Mouse (Mus musculus): Measurements from ENCODE around the gene Draxin. TPM values are rescaled to one million over a fixed set of nuclear protein-coding genes. Genes with fewer than 3 reads are reported as not detected.
"Not testable (repeated sequence)": the region's sequence is repeated elsewhere in the genome, so short reads cannot be mapped to it uniquely, and the experiment has no call there.

The Draxin gene
- total and polyA plus RNA-seq, 2 experiments from 2014 or later: 5.0 to 29.5 TPM

DNA sequence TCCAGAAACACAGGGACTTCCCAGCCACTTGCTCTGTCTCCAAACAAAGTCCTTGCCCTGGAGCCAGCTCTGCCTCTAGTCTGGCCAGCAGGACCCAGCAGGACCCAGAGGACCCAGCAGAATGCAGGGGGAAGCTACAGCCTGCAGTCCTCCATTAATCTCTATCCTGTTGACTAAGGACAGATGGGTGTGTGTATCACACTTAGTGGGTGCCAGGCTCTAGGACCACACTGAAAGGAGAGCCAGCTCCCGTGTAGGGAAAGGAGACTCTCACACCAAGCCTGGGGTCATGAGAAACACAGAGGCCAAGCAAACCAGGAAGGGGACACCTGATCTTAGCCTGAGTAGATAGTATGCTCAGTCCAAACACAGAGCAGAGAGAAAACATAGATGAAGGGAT lies 2.3 kb downstream of the Draxin start:
- 61% methylated on average over 1 of the region's 1 CpGs for WGBS
- H3K9ac ChIP-seq (replicated peaks; ENCODE audit: low read length, poor library complexity, severe bottlenecking): no peak overlapping the region

DNA sequence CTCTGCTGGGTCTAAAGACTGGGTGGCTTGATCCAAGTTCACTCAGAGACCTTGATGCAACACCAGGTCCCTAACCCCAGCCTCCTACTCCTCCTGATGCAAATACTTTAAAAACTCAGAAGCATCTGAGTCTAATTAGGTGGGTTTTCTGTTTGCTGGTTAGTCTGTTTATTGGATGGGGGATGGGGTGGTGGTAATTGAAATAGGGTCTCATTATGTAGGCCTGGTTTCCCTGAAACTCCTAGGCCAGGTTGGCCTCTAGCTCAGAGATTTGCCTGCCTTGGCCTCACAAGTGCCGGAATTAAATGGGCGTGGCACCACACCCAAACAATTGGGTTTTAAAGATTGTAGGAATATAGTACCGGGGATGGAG lies 7.8 kb downstream of the Draxin start:
- no peak overlapping the region for H3K4me2 ChIP-seq (ENCODE audit: low read depth, low read length, poor library complexity, severe bottlenecking)
- no peak overlapping the region for H3K9ac ChIP-seq (replicated peaks; ENCODE audit: low read length, poor library complexity, severe bottlenecking)
- no peaks in the 10 kb centered on the region for H3K9me3 ChIP-seq (ENCODE audit: low read length)
- 65% methylated on average over 3 of the region's 3 CpGs for WGBS
- ATAC-seq (ENCODE audit: low FRiP score) (no peak), DNase-seq (ENCODE audit: low spot score) (no peak)
- no peaks in the 10 kb centered on the region for H3K27me3 ChIP-seq (ENCODE audit: insufficient read depth, low read length)
- TF ChIP-seq CTCF (IDR thresholded peaks at IDR 0.05): no peak
- H3K4me1 ChIP-seq (ENCODE audit: insufficient read depth, low read length): no peaks in the 10 kb centered on the region
- H3K27ac ChIP-seq (ENCODE audit: low read depth, low read length): no peak overlapping the region
- no peaks in the 10 kb centered on the region for H3K36me3 ChIP-seq (ENCODE audit: insufficient read depth, low read length)
- no peak overlapping the region for H3K4me3 ChIP-seq (ENCODE audit: low read depth, low read length)

More for the DNA sequence above, 2.3 kb downstream of the Draxin start:
- no peaks in the 10 kb centered on the region for H3K36me3 ChIP-seq (ENCODE audit: insufficient read depth, low read length)
- H3K4me3 ChIP-seq (ENCODE audit: low read depth, low read length): no peak overlapping the region
- TF ChIP-seq CTCF (IDR thresholded peaks at IDR 0.05): no peak
- ATAC-seq (ENCODE audit: low FRiP score) (no peak), DNase-seq (ENCODE audit: low spot score) (no peak)
- H3K4me2 ChIP-seq (ENCODE audit: low read depth, low read length, poor library complexity, severe bottlenecking): peak overlapping the region; percentile 91; the same call in 1 of the 2 replicates
- H3K27ac ChIP-seq (ENCODE audit: low read depth, low read length): peak overlapping the region; percentile 3; the same call in 1 of the 2 replicates
- peaks cover 5% of the 10 kb centered on the region for H3K4me1 ChIP-seq (ENCODE audit: insufficient read depth, low read length)
- no peaks in the 10 kb centered on the region for H3K27me3 ChIP-seq (ENCODE audit: insufficient read depth, low read length)
- H3K9me3 ChIP-seq (ENCODE audit: low read length): no peaks in the 10 kb centered on the region

DNA sequence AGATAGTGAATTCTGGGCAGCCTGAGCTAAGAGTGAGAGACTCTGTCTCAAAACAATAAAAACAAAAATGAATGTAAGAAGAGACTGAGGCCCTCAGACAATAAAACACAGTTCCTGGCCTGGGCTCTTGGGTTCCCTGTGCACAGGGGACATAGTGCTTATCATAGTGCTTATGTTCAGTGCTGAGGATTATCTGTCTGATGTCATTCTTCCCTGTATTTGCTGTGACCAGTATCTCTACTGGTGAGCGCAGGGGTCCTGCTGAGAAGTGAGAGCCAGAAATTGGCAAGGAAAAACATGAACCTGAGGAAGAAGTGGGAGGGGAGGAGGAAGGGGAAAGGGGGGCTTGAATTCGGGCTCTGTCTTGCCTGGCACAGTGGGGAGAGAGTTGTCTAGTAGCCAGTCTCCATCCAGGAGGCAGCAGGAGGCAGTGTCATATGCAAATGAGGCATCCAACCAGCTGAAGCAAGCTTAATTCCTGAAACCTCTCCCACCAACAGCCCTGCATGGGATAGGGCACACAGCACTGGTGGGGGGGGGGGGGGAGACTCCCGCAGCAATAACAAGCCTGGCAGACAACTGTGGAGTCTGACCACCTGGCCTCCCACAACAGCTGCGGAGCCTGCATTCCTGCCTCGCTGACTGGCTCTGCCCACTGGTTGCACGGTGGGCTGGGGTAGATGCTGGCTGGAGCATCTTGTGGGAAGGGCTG lies 8.4 kb downstream of the Draxin start:
- Histone ChIP-seq H3K4me1 (ENCODE audit: insufficient read depth, low read length) (no peaks in the 10 kb centered on the region), H3K4me3 (ENCODE audit: low read depth, low read length) (no peak overlapping the region), H3K9me3 (ENCODE audit: low read length) (no peaks in the 10 kb centered on the region), H3K4me2 (ENCODE audit: low read depth, low read length, poor library complexity, severe bottlenecking) (no peak overlapping the region), H3K27me3 (ENCODE audit: insufficient read depth, low read length) (no peaks in the 10 kb centered on the region), H3K36me3 (ENCODE audit: insufficient read depth, low read length) (no peaks in the 10 kb centered on the region), H3K27ac (ENCODE audit: low read depth, low read length) (peak overlapping the region; percentile 59; the same call in 1 of the 2 replicates), H3K9ac (replicated peaks; ENCODE audit: low read length, poor library complexity, severe bottlenecking) (no peak overlapping the region)
- peak; percentile 89 for DNase-seq (ENCODE audit: low spot score)
- no peak for TF ChIP-seq CTCF (IDR thresholded peaks at IDR 0.05)
- peak; percentile 62 for ATAC-seq (ENCODE audit: low FRiP score)
- 10% methylated on average over 6 of the region's 6 CpGs for WGBS

DNA sequence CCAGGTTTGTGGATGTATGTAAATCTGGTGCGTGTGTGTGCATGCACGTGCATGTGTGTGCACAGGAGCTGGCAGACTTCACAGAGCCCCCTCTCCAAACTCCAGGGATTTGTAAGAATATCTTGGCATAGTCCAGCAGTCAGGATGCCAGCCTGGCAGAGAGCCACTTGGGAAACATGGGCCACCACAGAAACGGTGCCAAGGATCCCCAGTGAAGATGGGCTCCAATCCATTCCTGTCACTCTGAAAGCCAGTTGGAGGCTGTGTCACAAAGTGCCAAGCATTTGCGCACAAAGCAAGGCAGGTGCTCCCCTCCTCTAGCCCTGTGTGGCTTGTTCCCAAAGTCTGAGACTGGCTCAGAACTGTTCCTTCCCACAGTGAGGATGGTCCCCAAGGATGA lies 9.1 kb downstream of the Draxin start:
- Histone ChIP-seq H3K4me3 (ENCODE audit: low read depth, low read length) (no peak overlapping the region), H3K36me3 (ENCODE audit: insufficient read depth, low read length) (no peaks in the 10 kb centered on the region), H3K27ac (ENCODE audit: low read depth, low read length) (peak overlapping the region; percentile 59; the same call in 1 of the 2 replicates), H3K9ac (replicated peaks; ENCODE audit: low read length, poor library complexity, severe bottlenecking) (no peak overlapping the region), H3K4me2 (ENCODE audit: low read depth, low read length, poor library complexity, severe bottlenecking) (no peak overlapping the region), H3K4me1 (ENCODE audit: insufficient read depth, low read length) (no peaks in the 10 kb centered on the region), H3K27me3 (ENCODE audit: insufficient read depth, low read length) (no peaks in the 10 kb centered on the region), H3K9me3 (ENCODE audit: low read length) (no peaks in the 10 kb centered on the region)
- ATAC-seq (ENCODE audit: low FRiP score) (peak; percentile 35), DNase-seq (ENCODE audit: low spot score) (peak; percentile 94)
- WGBS: 52% methylated on average over 4 of the region's 4 CpGs
- TF ChIP-seq CTCF (IDR thresholded peaks at IDR 0.05): no peak

DNA sequence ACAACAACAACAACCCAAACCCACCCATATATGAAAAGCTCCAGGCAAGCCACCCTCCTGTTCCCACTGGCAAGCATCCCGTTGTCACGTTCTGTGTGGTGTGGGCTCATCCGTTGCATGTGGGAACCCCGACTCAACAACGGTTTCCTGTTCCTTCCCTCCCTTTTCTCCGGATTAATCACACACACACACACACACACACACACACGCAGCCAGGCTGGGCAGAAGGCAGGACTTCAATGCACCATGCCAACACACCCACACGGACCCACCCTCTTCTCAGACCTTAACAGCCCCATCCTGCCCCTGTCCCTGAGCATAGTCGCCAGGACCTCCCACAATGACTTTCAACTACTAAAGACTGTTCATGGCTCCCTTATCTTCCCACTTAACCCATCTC lies 9.9 kb downstream of the Draxin start:
- DNase-seq (ENCODE audit: low spot score) (no peak), ATAC-seq (ENCODE audit: low FRiP score) (no peak)
- H3K4me3 ChIP-seq (ENCODE audit: low read depth, low read length): no peak overlapping the region
- H3K4me2 ChIP-seq (ENCODE audit: low read depth, low read length, poor library complexity, severe bottlenecking): no peak overlapping the region
- H3K36me3 ChIP-seq (ENCODE audit: insufficient read depth, low read length): no peaks in the 10 kb centered on the region
- TF ChIP-seq CTCF (IDR thresholded peaks at IDR 0.05): no peak
- H3K4me1 ChIP-seq (ENCODE audit: insufficient read depth, low read length): no peaks in the 10 kb centered on the region
- H3K27ac ChIP-seq (ENCODE audit: low read depth, low read length): no peak overlapping the region
- H3K9ac ChIP-seq (replicated peaks; ENCODE audit: low read length, poor library complexity, severe bottlenecking): no peak overlapping the region
- no peaks in the 10 kb centered on the region for H3K9me3 ChIP-seq (ENCODE audit: low read length)
- 60% methylated on average over 9 of the region's 9 CpGs for WGBS
- H3K27me3 ChIP-seq (ENCODE audit: insufficient read depth, low read length): no peaks in the 10 kb centered on the region

DNA sequence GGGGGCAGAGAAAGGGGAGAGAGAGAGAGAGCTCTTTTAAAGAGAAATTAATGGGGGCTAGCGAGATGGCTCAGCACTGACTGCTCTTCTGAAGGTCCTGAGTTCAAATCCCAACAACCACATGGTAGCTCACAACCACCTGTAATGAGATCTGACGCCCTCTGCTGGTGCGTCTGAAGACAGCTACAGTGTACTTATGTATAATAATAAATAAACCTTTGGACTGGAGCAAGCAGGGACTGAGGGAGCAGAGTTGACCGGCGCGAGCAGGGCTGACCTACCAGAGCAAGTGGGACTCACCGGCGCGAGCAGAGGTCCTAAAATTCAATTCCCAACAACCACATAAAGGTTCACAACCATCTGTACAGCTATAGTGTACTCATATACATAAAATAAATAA lies 10.9 kb downstream of the Draxin start:
- H3K4me1 ChIP-seq (ENCODE audit: insufficient read depth, low read length); H3K4me3 ChIP-seq (ENCODE audit: low read depth, low read length); H3K36me3 ChIP-seq (ENCODE audit: insufficient read depth, low read length); DNase-seq (ENCODE audit: low spot score); ATAC-seq (ENCODE audit: low FRiP score); H3K9me3 ChIP-seq (ENCODE audit: low read length); H3K9ac ChIP-seq (replicated peaks; ENCODE audit: low read length, poor library complexity, severe bottlenecking); H3K27ac ChIP-seq (ENCODE audit: low read depth, low read length); H3K4me2 ChIP-seq (ENCODE audit: low read depth, low read length, poor library complexity, severe bottlenecking); H3K27me3 ChIP-seq (ENCODE audit: insufficient read depth, low read length): not testable (repeated sequence)
- WGBS: 89% methylated on average over 9 of the region's 9 CpGs
- TF ChIP-seq CTCF (IDR thresholded peaks at IDR 0.05): peak; percentile 28

All from midbrain, postnatal 0 days (tissue).